10 mouse cellular contexts compared by ENCODE assay signal in the genomic region with DNA sequence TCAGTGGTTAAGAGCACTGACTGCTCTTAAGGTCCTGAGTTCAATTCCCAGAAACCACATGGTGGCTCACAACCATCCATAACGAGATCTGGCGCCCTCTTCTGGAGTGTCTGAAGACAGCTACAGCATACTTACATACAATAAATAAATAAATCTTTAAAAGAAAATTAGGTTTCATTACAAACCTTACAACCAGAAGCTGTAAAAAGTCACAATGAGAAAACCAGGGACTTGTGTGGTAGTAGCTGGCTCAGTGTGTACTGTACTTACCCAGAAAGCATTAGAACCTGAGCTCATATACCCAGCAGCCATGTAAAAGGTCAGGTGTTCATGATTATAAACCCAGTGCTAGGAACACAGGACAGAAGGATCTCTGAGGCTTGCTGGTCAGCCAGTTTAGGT. TPM values are rescaled to one million over a fixed set of nuclear protein-coding genes. Genes with fewer than 3 reads are reported as not detected.
A peak's percentile ranks its signal among the peaks of the same experiment; 100 is the strongest.
DNase-seq lines count a peak whose midpoint lies in the region; ATAC-seq and TF ChIP-seq lines count a peak whose summit lies in the region.
"Had no signal": no experiment of that assay in that cellular context is flagged by ENCODE, and none has a peak within 500 bp of the region (broad histone marks: within the 10 kb centered on the region; RNA-seq: fewer than 3 reads in every experiment).

No protein-coding gene starts in this region.

- H3K9me3 ChIP-seq in heart, embryonic 14.5 days (ENCODE audit: control insufficient read depth, low read length), result no peaks in the 10 kb centered on the region
- H3K9me3 ChIP-seq in heart, embryonic 16.5 days (replicated peaks; ENCODE audit: control insufficient read depth, low read length), result no peaks in the 10 kb centered on the region
- H3K9me3 ChIP-seq in stomach, postnatal 0 days (ENCODE audit: control insufficient read depth, low read length), result no peaks in the 10 kb centered on the region

- H3K27me3 ChIP-seq in heart, embryonic 14.5 days (ENCODE audit: control insufficient read depth, insufficient read depth, low read length), result no peaks in the 10 kb centered on the region
- no peaks in the 10 kb centered on the region for H3K27me3 ChIP-seq in thymus, adult 2 months (ENCODE audit: control insufficient read depth, insufficient read depth, low read length)
- no peaks in the 10 kb centered on the region for H3K27me3 ChIP-seq in heart, embryonic 16.5 days (ENCODE audit: control insufficient read depth, insufficient read depth, low read length)
- H3K27me3 ChIP-seq in stomach, postnatal 0 days (ENCODE audit: control insufficient read depth, insufficient read depth, low read length), result no peaks in the 10 kb centered on the region

- peaks cover 5% of the 10 kb centered on the region; the same call in 1 of the 2 replicates for H3K36me3 ChIP-seq in heart, embryonic 14.5 days (ENCODE audit: control insufficient read depth, insufficient read depth, low read length)
- no peaks in the 10 kb centered on the region for H3K36me3 ChIP-seq in thymus, adult 2 months (ENCODE audit: control insufficient read depth, insufficient read depth, low read length)
- H3K36me3 ChIP-seq in heart, embryonic 16.5 days (ENCODE audit: control insufficient read depth, insufficient read depth), result no peaks in the 10 kb centered on the region; the same call in 1 of the 2 replicates
- no peaks in the 10 kb centered on the region for H3K36me3 ChIP-seq in stomach, postnatal 0 days (ENCODE audit: control insufficient read depth, insufficient read depth, low read length)

- no peak for DNase-seq in heart, adult 9 months (ENCODE audit: low spot score in 2 of 2)
- peak; percentile 18 for DNase-seq in thymus, adult 2 months
- DNase-seq in thymus, adult 18-20 months, result no peak
- no peak for DNase-seq in stomach, postnatal 0 days (ENCODE audit: low spot score)
- no peak for DNase-seq in left cerebral cortex, adult 11 months (ENCODE audit: low spot score)
- DNase-seq in retina, embryonic 14.5 days (ENCODE audit: low spot score), result no peak
- DNase-seq: cerebellum, adult 11 months; layer of hippocampus, postnatal 36 days had no signal

- TF ChIP-seq EP300 in stomach, postnatal 0 days (optimal IDR thresholded peaks at IDR 0.05), result no peak

- H3K4me3 ChIP-seq in heart, embryonic 14.5 days (ENCODE audit: control insufficient read depth in 1 of 2, insufficient read depth in 1 of 2, low read depth in 1 of 2, low read length in 2 of 2), result no peak overlapping the region
- no peak overlapping the region for H3K4me3 ChIP-seq in thymus, adult 2 months (ENCODE audit: control insufficient read depth, insufficient read depth, low read length)
- H3K4me3 ChIP-seq in heart, embryonic 16.5 days (ENCODE audit: low read length), result no peak overlapping the region
- no peak overlapping the region for H3K4me3 ChIP-seq in stomach, postnatal 0 days (ENCODE audit: low read depth, low read length)

- no peak for ATAC-seq in heart, embryonic 14.5 days (ENCODE audit: insufficient number of reproducible peaks, insufficient read depth, low FRiP score, low read depth)
- ATAC-seq in heart, embryonic 16.5 days (replicated peaks; ENCODE audit: extremely low read depth, insufficient read depth, low FRiP score), result no peak
- ATAC-seq in stomach, postnatal 0 days (ENCODE audit: low FRiP score, low TSS enrichment), result peak; percentile 3; the same call in 1 of the 2 replicates

- H3K27ac ChIP-seq in heart, embryonic 14.5 days (replicated peaks in 1 of 2; ENCODE audit: control insufficient read depth in 1 of 2, insufficient read depth in 1 of 2, low read depth in 2 of 2, low read length in 2 of 2), result no peak overlapping the region
- no peak overlapping the region for H3K27ac ChIP-seq in thymus, adult 2 months (ENCODE audit: control insufficient read depth, insufficient read depth, low read length)
- no peak overlapping the region for H3K27ac ChIP-seq in heart, embryonic 16.5 days (ENCODE audit: low read length)
- no peak overlapping the region for H3K27ac ChIP-seq in stomach, postnatal 0 days (replicated peaks)

- 65% methylated on average over 2 of the region's 2 CpGs for WGBS in heart, embryonic 14.5 days
- WGBS in thymus, adult 2 months, result 56% methylated on average over 2 of the region's 2 CpGs
- WGBS in heart, embryonic 16.5 days, result 60% methylated on average over 2 of the region's 2 CpGs
- WGBS in stomach, postnatal 0 days, result 68% methylated on average over 2 of the region's 2 CpGs

- TF ChIP-seq CTCF in thymus, adult 2 months (IDR thresholded peaks at IDR 0.05; ENCODE audit: borderline replicate concordance, control insufficient read depth, extremely low read depth, insufficient read depth, low read length, poor library complexity), result no peak
- peak; percentile 56 for TF ChIP-seq CTCF in stomach, postnatal 0 days (IDR thresholded peaks at IDR 0.05; ENCODE audit: low read depth)

- TF ChIP-seq POLR2A in thymus, adult 2 months (IDR thresholded peaks at IDR 0.05; ENCODE audit: control insufficient read depth, extremely low read depth, insufficient read depth, low read length, poor library complexity), result no peak

- peaks cover 0 to 6% of the 10 kb centered on the region in 2 experiments; a peak in 1 of 4 replicates for H3K4me1 ChIP-seq in heart, embryonic 14.5 days (ENCODE audit: control insufficient read depth in 2 of 2, insufficient read depth in 2 of 2, low read length in 2 of 2)
- H3K4me1 ChIP-seq in thymus, adult 2 months (replicated peaks; ENCODE audit: control insufficient read depth, insufficient read depth, low read length), result no peaks in the 10 kb centered on the region; the same call in 1 of the 2 replicates
- peaks cover 11% of the 10 kb centered on the region for H3K4me1 ChIP-seq in heart, embryonic 16.5 days (ENCODE audit: control insufficient read depth, insufficient read depth, low read length)
- H3K4me1 ChIP-seq in stomach, postnatal 0 days (replicated peaks; ENCODE audit: control insufficient read depth, insufficient read depth), result no peaks in the 10 kb centered on the region

- H3K9ac ChIP-seq in heart, embryonic 14.5 days (ENCODE audit: low read length), result no peak overlapping the region
- no peak overlapping the region for H3K9ac ChIP-seq in heart, embryonic 16.5 days (ENCODE audit: low read length)
- H3K9ac ChIP-seq in stomach, postnatal 0 days (ENCODE audit: low read length), result no peak overlapping the region

- H3K4me2 ChIP-seq in heart, embryonic 14.5 days (ENCODE audit: low read length), result peak overlapping the region; percentile 86; the same call in 1 of the 2 replicates
- peak overlapping the region; percentile 78; the same call in 1 of the 2 replicates for H3K4me2 ChIP-seq in heart, embryonic 16.5 days (ENCODE audit: low read depth, low read length)
- peak overlapping the region; percentile 48; the same call in 1 of the 2 replicates for H3K4me2 ChIP-seq in stomach, postnatal 0 days (replicated peaks; ENCODE audit: low read depth)

RNA-seq across cellular contexts. Expression of gene Mettl5, which starts 1.4 kb away (rescaled TPM):
- polyA plus RNA-seq in heart, embryonic 14.5 days (2014; fragmentation: Nextera tagmentation; extraction: Ambion mirVana), result 39.4 and 44.1 TPM in 2 replicates
- 4.0 and 4.8 TPM in 2 replicates for polyA plus RNA-seq in thymus, adult 2 months (2012; rRNA removed)
- 34.0 and 40.7 TPM in 2 replicates for polyA plus RNA-seq in heart, embryonic 16.5 days (2015; fragmentation: Nextera tagmentation; extraction: Ambion mirVana)
- polyA plus RNA-seq in stomach, postnatal 0 days (2015; fragmentation: Nextera tagmentation; extraction: Ambion mirVana), result 29.4 and 32.0 TPM in 2 replicates

RNA-seq across cellular contexts. Expression of gene Ubr3, which starts 13.1 kb away (rescaled TPM):
- polyA plus RNA-seq in heart, embryonic 14.5 days (2014; fragmentation: Nextera tagmentation; extraction: Ambion mirVana), result 17.4 and 19.9 TPM in 2 replicates
- 13.7 and 13.9 TPM in 2 replicates for polyA plus RNA-seq in thymus, adult 2 months (2012; rRNA removed)
- polyA plus RNA-seq in heart, embryonic 16.5 days (2015; fragmentation: Nextera tagmentation; extraction: Ambion mirVana), result 10.5 and 11.1 TPM in 2 replicates
- polyA plus RNA-seq in stomach, postnatal 0 days (2015; fragmentation: Nextera tagmentation; extraction: Ambion mirVana), result 7.9 and 9.0 TPM in 2 replicates

RNA-seq across cellular contexts. Expression of gene Ssb, which starts 22.6 kb away (rescaled TPM):
- polyA plus RNA-seq in heart, embryonic 14.5 days (2014; fragmentation: Nextera tagmentation; extraction: Ambion mirVana), result 186 and 187 TPM in 2 replicates
- polyA plus RNA-seq in thymus, adult 2 months (2012; rRNA removed), result 5.4 and 6.9 TPM in 2 replicates
- polyA plus RNA-seq in heart, embryonic 16.5 days (2015; fragmentation: Nextera tagmentation; extraction: Ambion mirVana), result 177 and 193 TPM in 2 replicates
- polyA plus RNA-seq in stomach, postnatal 0 days (2015; fragmentation: Nextera tagmentation; extraction: Ambion mirVana), result 161 and 203 TPM in 2 replicates

Comparison
In these comparisons a context has a peak if more than half of its experiments do, and no peak if none do; other contexts are left out.
1. RNA of gene Ssb, which starts 22.6 kb away (polyA plus RNA-seq): 161 to 203 TPM in stomach, postnatal 0 days, 177 to 193 TPM in heart, embryonic 16.5 days and 186 to 187 TPM in heart, embryonic 14.5 days; 5.4 to 6.9 TPM in thymus, adult 2 months; every median in the first group is over 10 times any median in the second.
2. Peak in every context shown above with its lines, with median percentiles within 50 percentile points of each other: H3K4me2 ChIP-seq.